Mouse (Mus musculus): ENCODE measurements around the gene Spa17. TPM values are rescaled to one million over a fixed set of nuclear protein-coding genes. Genes with fewer than 3 reads are reported as not detected.

Gene Spa17
- polyA plus RNA-seq, 1 experiment from 2014 or later, result 8.5 TPM

GRCm38 (mm10) chr9:37614316-37614715, 794 bp upstream of the Spa17 start:
- ATAC-seq (replicated peaks), result peak; percentile 22
- H3K4me1 ChIP-seq, result 0 out of 2 replicates have a peak, but pooled peaks cover 6% of the 10 kb centered on the region
- H3K27me3 ChIP-seq (replicated peaks), result 0 out of 2 replicates have a peak, but pooled peaks cover 4% of the 10 kb centered on the region
- H3K4me3 ChIP-seq, result peak overlapping the region; percentile 69
- H3K4me2 ChIP-seq, result peak overlapping the region; percentile 58; the same call in 1 of the 2 replicates
- no peak overlapping the region for H3K9ac ChIP-seq
- H3K9me3 ChIP-seq, result no peaks in the 10 kb centered on the region
- no peaks in the 10 kb centered on the region for H3K36me3 ChIP-seq (replicated peaks)
- H3K27ac ChIP-seq, result peak overlapping the region; percentile 91; the same call in 1 of the 2 replicates

- 0 out of 2 replicates have a peak, but pooled peaks cover 4% of the 10 kb centered on the region for H3K27me3 ChIP-seq (replicated peaks)
- 20% methylated on average over 6 of the region's 6 CpGs for WGBS
- ATAC-seq (replicated peaks), result no peak; the same call in 1 of the 2 replicates
- H3K9ac ChIP-seq, result peak overlapping the region; percentile 66
- H3K9me3 ChIP-seq, result no peaks in the 10 kb centered on the region
- H3K27ac ChIP-seq, result peak overlapping the region; percentile 91
- H3K36me3 ChIP-seq (replicated peaks), result no peaks in the 10 kb centered on the region
- peak overlapping the region; percentile 58 for H3K4me2 ChIP-seq
- peak overlapping the region; percentile 69 for H3K4me3 ChIP-seq
- H3K4me1 ChIP-seq, result 0 out of 2 replicates have a peak, but pooled peaks cover 6% of the 10 kb centered on the region
Measured at GRCm38 (mm10) chr9:37613911-37614280, 374 bp upstream of the Spa17 start.

GRCm38 (mm10) chr9:37609558-37609957, 4.0 kb downstream of the Spa17 start:
- WGBS, result 81% methylated on average over 4 of the region's 4 CpGs
- ATAC-seq (replicated peaks), result no peak

GRCm38 (mm10) chr9:37605089-37605488, 8.4 kb downstream of the Spa17 start:
- Histone ChIP-seq H3K27ac (no peak overlapping the region), H3K9ac (no peak overlapping the region), H3K9me3 (no peaks in the 10 kb centered on the region), H3K27me3 (replicated peaks) (no peaks in the 10 kb centered on the region), H3K4me3 (no peak overlapping the region), H3K36me3 (replicated peaks) (no peaks in the 10 kb centered on the region), H3K4me1 (no peaks in the 10 kb centered on the region), H3K4me2 (no peak overlapping the region)
- no peak for ATAC-seq (replicated peaks)
- 96% methylated on average over 3 of the region's 3 CpGs for WGBS

More at GRCm38 (mm10) chr9:37609558-37609957, 4.0 kb downstream of the Spa17 start:
- Histone ChIP-seq H3K9ac (no peak overlapping the region), H3K4me1 (0 out of 2 replicates have a peak, but pooled peaks cover 6% of the 10 kb centered on the region), H3K36me3 (replicated peaks) (no peaks in the 10 kb centered on the region), H3K4me2 (no peak overlapping the region), H3K27ac (no peak overlapping the region), H3K9me3 (no peaks in the 10 kb centered on the region), H3K27me3 (replicated peaks) (no peaks in the 10 kb centered on the region), H3K4me3 (no peak overlapping the region)

GRCm38 (mm10) chr9:37600538-37601205, 12.8 kb downstream of the Spa17 start:
- no peak for ATAC-seq (replicated peaks)
- Histone ChIP-seq H3K27me3 (replicated peaks) (no peaks in the 10 kb centered on the region), H3K4me2 (no peak overlapping the region), H3K9me3 (no peaks in the 10 kb centered on the region), H3K27ac (no peak overlapping the region), H3K9ac (no peak overlapping the region), H3K36me3 (replicated peaks) (no peaks in the 10 kb centered on the region), H3K4me3 (no peak overlapping the region), H3K4me1 (no peaks in the 10 kb centered on the region)
- 98% methylated on average over 2 of the region's 2 CpGs for WGBS

GRCm38 (mm10) chr9:37598637-37599036, 14.9 kb downstream of the Spa17 start:
- no peaks in the 10 kb centered on the region for H3K36me3 ChIP-seq (replicated peaks)
- H3K4me3 ChIP-seq, result no peak overlapping the region
- H3K27me3 ChIP-seq (replicated peaks), result no peaks in the 10 kb centered on the region
- no peak for ATAC-seq (replicated peaks)
- H3K4me2 ChIP-seq, result no peak overlapping the region
- 90% methylated on average over 2 of the region's 2 CpGs for WGBS
- H3K4me1 ChIP-seq, result no peaks in the 10 kb centered on the region
- no peak overlapping the region for H3K27ac ChIP-seq
- H3K9me3 ChIP-seq, result no peaks in the 10 kb centered on the region
- H3K9ac ChIP-seq, result no peak overlapping the region

- H3K4me3 ChIP-seq, result no peak overlapping the region
- no peaks in the 10 kb centered on the region for H3K27me3 ChIP-seq (replicated peaks)
- WGBS, result 81% methylated on average over 1 of the region's 1 CpGs
- H3K27ac ChIP-seq, result no peak overlapping the region
- no peaks in the 10 kb centered on the region for H3K36me3 ChIP-seq (replicated peaks)
- H3K9ac ChIP-seq, result no peak overlapping the region
- H3K4me2 ChIP-seq, result no peak overlapping the region
- H3K9me3 ChIP-seq, result no peaks in the 10 kb centered on the region
- no peak for ATAC-seq (replicated peaks)
- H3K4me1 ChIP-seq, result no peaks in the 10 kb centered on the region
Measured at GRCm38 (mm10) chr9:37595570-37595969, 18.0 kb downstream of the Spa17 start.

GRCm38 (mm10) chr9:37593690-37594089, 19.8 kb downstream of the Spa17 start:
- no peak overlapping the region for H3K27ac ChIP-seq
- no peak overlapping the region for H3K4me3 ChIP-seq
- 90% methylated on average over 3 of the region's 3 CpGs for WGBS
- no peaks in the 10 kb centered on the region for H3K4me1 ChIP-seq
- no peak overlapping the region for H3K9ac ChIP-seq
- ATAC-seq (replicated peaks), result no peak
- H3K9me3 ChIP-seq, result no peaks in the 10 kb centered on the region
- no peaks in the 10 kb centered on the region for H3K36me3 ChIP-seq (replicated peaks)
- no peak overlapping the region for H3K4me2 ChIP-seq
- no peaks in the 10 kb centered on the region for H3K27me3 ChIP-seq (replicated peaks)

- H3K9ac ChIP-seq, result no peak overlapping the region
- H3K4me1 ChIP-seq, result no peaks in the 10 kb centered on the region
- H3K4me2 ChIP-seq, result no peak overlapping the region
- no peaks in the 10 kb centered on the region for H3K9me3 ChIP-seq
- H3K4me3 ChIP-seq, result no peak overlapping the region
- ATAC-seq (replicated peaks), result no peak
- no peaks in the 10 kb centered on the region for H3K36me3 ChIP-seq (replicated peaks)
- H3K27me3 ChIP-seq (replicated peaks), result no peaks in the 10 kb centered on the region
- H3K27ac ChIP-seq, result no peak overlapping the region
- WGBS, result 55% methylated on average over 6 of the region's 6 CpGs
Measured at GRCm38 (mm10) chr9:37592633-37593032, 20.9 kb downstream of the Spa17 start.

GRCm38 (mm10) chr9:37592025-37592424, 21.5 kb downstream of the Spa17 start:
- 76% methylated on average over 2 of the region's 2 CpGs for WGBS
- ATAC-seq (replicated peaks), result no peak

GRCm38 (mm10) chr9:37590381-37590780, 23.1 kb downstream of the Spa17 start:
- 84% methylated on average over 4 of the region's 4 CpGs for WGBS
- no peak overlapping the region for H3K27ac ChIP-seq
- ATAC-seq (replicated peaks), result no peak
- no peak overlapping the region for H3K4me2 ChIP-seq
- no peaks in the 10 kb centered on the region for H3K27me3 ChIP-seq (replicated peaks)
- no peaks in the 10 kb centered on the region for H3K36me3 ChIP-seq (replicated peaks)
- no peak overlapping the region for H3K9ac ChIP-seq
- H3K9me3 ChIP-seq, result no peaks in the 10 kb centered on the region
- H3K4me3 ChIP-seq, result no peak overlapping the region
- H3K4me1 ChIP-seq, result no peaks in the 10 kb centered on the region

More at GRCm38 (mm10) chr9:37592025-37592424, 21.5 kb downstream of the Spa17 start:
- Histone ChIP-seq H3K36me3 (replicated peaks) (no peaks in the 10 kb centered on the region), H3K27me3 (replicated peaks) (no peaks in the 10 kb centered on the region), H3K4me2 (no peak overlapping the region), H3K9ac (no peak overlapping the region), H3K4me3 (no peak overlapping the region), H3K4me1 (no peaks in the 10 kb centered on the region), H3K9me3 (no peaks in the 10 kb centered on the region), H3K27ac (no peak overlapping the region)

GRCm38 (mm10) chr9:37586718-37587117, 26.8 kb downstream of the Spa17 start:
- no peak overlapping the region for H3K4me3 ChIP-seq
- H3K4me1 ChIP-seq, result no peaks in the 10 kb centered on the region
- H3K9me3 ChIP-seq, result no peaks in the 10 kb centered on the region
- no peak overlapping the region for H3K9ac ChIP-seq
- no peak overlapping the region for H3K4me2 ChIP-seq
- peak; percentile 67; the same call in 1 of the 2 replicates for ATAC-seq (replicated peaks)
- 73% methylated on average over 4 of the region's 4 CpGs for WGBS
- no peaks in the 10 kb centered on the region for H3K36me3 ChIP-seq (replicated peaks)
- H3K27me3 ChIP-seq (replicated peaks), result no peaks in the 10 kb centered on the region
- no peak overlapping the region for H3K27ac ChIP-seq

- Histone ChIP-seq H3K36me3 (replicated peaks) (no peaks in the 10 kb centered on the region), H3K27me3 (replicated peaks) (no peaks in the 10 kb centered on the region), H3K9ac (no peak overlapping the region), H3K4me1 (no peaks in the 10 kb centered on the region), H3K9me3 (no peaks in the 10 kb centered on the region), H3K4me2 (no peak overlapping the region), H3K27ac (no peak overlapping the region), H3K4me3 (no peak overlapping the region)
- 80% methylated on average over 5 of the region's 5 CpGs for WGBS
- no peak for ATAC-seq (replicated peaks)
Measured at GRCm38 (mm10) chr9:37583594-37583993, 29.9 kb downstream of the Spa17 start.

Data from midbrain, embryonic 15.5 days (tissue).